Mouse (Mus musculus) embryo, embryonic 9.5 days (tissue): ENCODE measurements around the gene Adgrg7.

Source experiments
- DNase-seq: peaks from one replicate; pipeline ENCODE4 v3.0.0-alpha.2; 2017; ENCODE audit errors: extremely low spot score

Adgrg7 gene

GRCm38 (mm10) chr16:56710071-56710470 is 85.6 kb downstream of the Adgrg7 start:
- DNase-seq: no peak

GRCm38 (mm10) chr16:56705731-56706130 is 89.9 kb downstream of the Adgrg7 start:
- no peak for DNase-seq

- no peak for DNase-seq
These were observed 94.8 kb downstream of the Adgrg7 start for GRCm38 (mm10) chr16:56700898-56701297.

- DNase-seq: no peak
These were observed 99.2 kb downstream of the Adgrg7 start for GRCm38 (mm10) chr16:56696448-56696847.

- DNase-seq: no peak
These were observed 104.9 kb downstream of the Adgrg7 start for GRCm38 (mm10) chr16:56690715-56691114.

GRCm38 (mm10) chr16:56686747-56687146 is 108.9 kb downstream of the Adgrg7 start:
- no peak for DNase-seq

- DNase-seq: no peak
These were observed 114.5 kb downstream of the Adgrg7 start for GRCm38 (mm10) chr16:56681010-56681645.

- DNase-seq: peak; percentile 17
These were observed 118.5 kb downstream of the Adgrg7 start for GRCm38 (mm10) chr16:56677146-56677545.
